Mouse (Mus musculus): ENCODE measurements around the gene Txndc8. TPM values are rescaled to one million over a fixed set of nuclear protein-coding genes. Genes with fewer than 3 reads are reported as not detected.

Gene Txndc8
- polyA plus RNA-seq, 1 experiment from 2014 or later: not detected

DNA sequence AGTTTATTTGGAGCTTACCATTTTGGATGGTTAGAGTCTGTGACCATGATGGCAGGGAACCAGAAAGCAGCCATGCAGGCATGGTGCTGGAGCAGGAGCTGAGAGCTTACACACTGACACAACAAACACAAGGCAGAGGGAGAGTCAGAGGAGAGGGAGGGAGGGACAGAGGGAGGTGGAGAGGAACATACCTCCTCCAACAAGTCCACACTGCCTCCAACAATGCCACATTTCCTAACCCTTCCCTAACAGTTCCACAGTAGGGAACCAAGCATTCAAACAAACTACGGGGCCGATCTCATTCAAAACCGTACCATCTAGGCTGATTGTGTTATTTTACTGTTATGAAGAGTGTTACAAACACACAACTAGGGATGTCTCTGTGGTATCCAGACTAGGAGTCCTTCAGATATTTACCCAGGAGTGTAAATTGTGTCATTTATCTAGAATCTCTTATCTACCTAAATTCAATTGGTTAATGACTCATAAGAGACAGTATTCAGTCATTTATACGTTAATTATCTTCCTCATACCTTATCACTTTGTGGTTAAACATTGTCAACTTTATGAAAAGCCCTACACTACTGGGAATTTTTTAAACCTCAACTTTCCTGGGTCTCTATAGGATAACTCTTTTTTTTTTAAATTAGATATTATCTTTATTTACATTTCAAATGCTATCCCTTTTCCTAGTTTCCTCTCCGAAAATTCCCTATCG lies 34.4 kb downstream of the Txndc8 start:
- H3K36me3 ChIP-seq (replicated peaks; ENCODE audit: insufficient read depth, low read length): no peaks in the 10 kb centered on the region
- WGBS (ENCODE audit: insufficient replicate concordance): 75% methylated on average over 6 of the region's 6 CpGs
- H3K4me2 ChIP-seq (ENCODE audit: low read depth, low read length): no peak overlapping the region
- H3K9me3 ChIP-seq (ENCODE audit: low read length): no peaks in the 10 kb centered on the region
- H3K4me1 ChIP-seq (ENCODE audit: insufficient read depth): no peaks in the 10 kb centered on the region
- DNase-seq (no peak), ATAC-seq (no peak)
- H3K27ac ChIP-seq (ENCODE audit: low read depth): no peak overlapping the region
- H3K9ac ChIP-seq (replicated peaks): no peak overlapping the region
- TF ChIP-seq EP300 (IDR thresholded peaks at IDR 0.05; ENCODE audit: low read depth) (no peak), CTCF (IDR thresholded peaks at IDR 0.05; ENCODE audit: low read depth) (no peak)
- no peaks in the 10 kb centered on the region for H3K27me3 ChIP-seq (ENCODE audit: insufficient read depth, low read length)
- no peak overlapping the region for H3K4me3 ChIP-seq (ENCODE audit: low read depth, low read length)

DNA sequence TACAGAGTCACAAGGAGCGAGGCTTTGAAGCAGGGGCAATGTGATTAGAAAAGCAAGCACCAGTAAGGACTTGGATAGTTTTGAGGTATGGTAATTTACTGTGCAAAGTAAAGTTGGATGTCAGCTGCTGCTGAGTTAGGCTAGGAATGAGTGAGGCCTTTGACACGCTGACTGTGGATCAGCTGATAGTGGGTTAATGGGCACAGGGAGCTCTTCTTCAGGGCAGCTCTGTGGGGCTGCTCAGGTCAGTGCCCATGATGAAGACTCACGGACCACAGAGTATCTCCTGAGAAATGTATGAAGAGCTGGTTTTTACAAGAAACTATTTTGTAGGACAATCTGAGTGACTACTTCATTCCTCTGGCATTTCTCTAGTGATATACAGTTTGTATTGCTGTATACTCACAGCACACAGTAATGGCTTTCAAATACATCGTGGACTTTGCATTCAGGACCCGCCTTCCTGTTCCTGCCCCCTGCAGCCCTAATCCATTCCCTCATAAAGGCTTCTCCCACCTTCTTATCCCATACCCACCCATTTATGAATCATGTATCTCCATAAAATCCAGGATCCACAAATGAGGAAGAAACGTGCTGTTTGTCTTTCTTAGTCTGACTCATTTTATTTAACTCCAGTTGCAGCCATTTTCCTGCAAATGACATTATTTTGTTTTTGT lies 35.2 kb downstream of the Txndc8 start:
- Histone ChIP-seq H3K27me3 (ENCODE audit: insufficient read depth, low read length) (no peaks in the 10 kb centered on the region), H3K9ac (replicated peaks) (no peak overlapping the region), H3K4me2 (ENCODE audit: low read depth, low read length) (no peak overlapping the region), H3K4me1 (ENCODE audit: insufficient read depth) (no peaks in the 10 kb centered on the region), H3K27ac (ENCODE audit: low read depth) (no peak overlapping the region), H3K9me3 (ENCODE audit: low read length) (no peaks in the 10 kb centered on the region), H3K36me3 (replicated peaks; ENCODE audit: insufficient read depth, low read length) (no peaks in the 10 kb centered on the region), H3K4me3 (ENCODE audit: low read depth, low read length) (no peak overlapping the region)
- WGBS (ENCODE audit: insufficient replicate concordance): 71% methylated on average over 6 of the region's 6 CpGs
- DNase-seq (no peak), ATAC-seq (no peak)
- TF ChIP-seq CTCF (IDR thresholded peaks at IDR 0.05; ENCODE audit: low read depth) (no peak), EP300 (IDR thresholded peaks at IDR 0.05; ENCODE audit: low read depth) (no peak)

DNA sequence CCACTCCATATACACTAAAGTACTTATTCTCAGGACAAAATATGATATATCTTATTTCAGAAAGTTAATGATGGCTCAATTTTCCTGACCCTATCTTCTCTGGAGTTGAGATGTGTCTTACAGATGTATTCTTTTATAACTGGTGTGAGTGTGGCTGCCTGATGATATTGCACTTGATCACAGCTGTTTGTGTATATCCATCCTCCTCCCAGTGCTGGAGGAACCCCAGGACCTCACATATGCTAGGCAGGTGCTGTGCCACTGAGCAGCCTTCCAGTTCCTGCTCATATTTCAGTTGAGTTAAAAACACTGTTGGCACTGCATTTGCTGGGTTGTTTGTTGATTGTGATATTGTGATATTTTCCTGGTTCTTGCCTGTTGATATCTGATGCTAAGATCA lies 38.6 kb downstream of the Txndc8 start:
- Histone ChIP-seq H3K4me2 (ENCODE audit: low read depth, low read length) (no peak overlapping the region), H3K9me3 (ENCODE audit: low read length) (no peaks in the 10 kb centered on the region), H3K27me3 (ENCODE audit: insufficient read depth, low read length) (no peaks in the 10 kb centered on the region), H3K36me3 (replicated peaks; ENCODE audit: insufficient read depth, low read length) (no peaks in the 10 kb centered on the region), H3K27ac (ENCODE audit: low read depth) (no peak overlapping the region), H3K9ac (replicated peaks) (no peak overlapping the region), H3K4me1 (ENCODE audit: insufficient read depth) (no peaks in the 10 kb centered on the region), H3K4me3 (ENCODE audit: low read depth, low read length) (no peak overlapping the region)
- DNase-seq: no peak
- TF ChIP-seq EP300 (IDR thresholded peaks at IDR 0.05; ENCODE audit: low read depth) (no peak), CTCF (IDR thresholded peaks at IDR 0.05; ENCODE audit: low read depth) (no peak)
- ATAC-seq: no peak

- Histone ChIP-seq H3K4me1 (ENCODE audit: insufficient read depth) (no peaks in the 10 kb centered on the region), H3K4me3 (ENCODE audit: low read depth, low read length) (no peak overlapping the region), H3K27me3 (ENCODE audit: insufficient read depth, low read length) (no peaks in the 10 kb centered on the region), H3K4me2 (ENCODE audit: low read depth, low read length) (no peak overlapping the region), H3K9ac (replicated peaks) (no peak overlapping the region), H3K9me3 (ENCODE audit: low read length) (no peaks in the 10 kb centered on the region), H3K27ac (ENCODE audit: low read depth) (no peak overlapping the region), H3K36me3 (replicated peaks; ENCODE audit: insufficient read depth, low read length) (no peaks in the 10 kb centered on the region)
- DNase-seq: no peak
- ATAC-seq: no peak
- TF ChIP-seq EP300 (IDR thresholded peaks at IDR 0.05; ENCODE audit: low read depth) (no peak), CTCF (IDR thresholded peaks at IDR 0.05; ENCODE audit: low read depth) (no peak)
- 64% methylated on average over 3 of the region's 3 CpGs for WGBS (ENCODE audit: insufficient replicate concordance)
Measured at GRCm38 (mm10) chr4:57967195-57967594, 41.7 kb downstream of the Txndc8 start.

DNA sequence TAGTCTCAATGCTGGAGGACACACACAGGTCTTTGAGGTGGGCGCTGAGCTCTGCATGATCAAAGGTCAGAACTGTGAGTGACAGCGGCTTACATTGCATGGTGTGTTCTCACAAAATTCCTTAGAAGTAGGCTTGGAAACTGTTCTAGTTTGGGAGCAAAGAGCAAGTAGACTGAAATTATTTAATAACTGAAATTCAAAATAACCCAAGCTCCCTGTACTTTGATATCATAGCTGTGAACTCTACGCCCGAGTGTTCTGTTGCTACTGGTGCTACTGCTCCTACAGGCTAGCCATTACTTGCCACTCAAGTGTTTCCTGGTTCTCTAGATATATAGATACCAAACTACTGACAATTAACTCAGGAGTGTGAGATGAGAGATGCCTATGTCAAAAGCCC lies 43.4 kb downstream of the Txndc8 start:
- Histone ChIP-seq H3K36me3 (replicated peaks; ENCODE audit: insufficient read depth, low read length) (no peaks in the 10 kb centered on the region), H3K27ac (ENCODE audit: low read depth) (no peak overlapping the region), H3K27me3 (ENCODE audit: insufficient read depth, low read length) (no peaks in the 10 kb centered on the region), H3K9me3 (ENCODE audit: low read length) (no peaks in the 10 kb centered on the region), H3K9ac (replicated peaks) (no peak overlapping the region), H3K4me3 (ENCODE audit: low read depth, low read length) (no peak overlapping the region), H3K4me2 (ENCODE audit: low read depth, low read length) (no peak overlapping the region), H3K4me1 (ENCODE audit: insufficient read depth) (no peaks in the 10 kb centered on the region)
- no peak for TF ChIP-seq EP300 (IDR thresholded peaks at IDR 0.05; ENCODE audit: low read depth)
- no peak for TF ChIP-seq CTCF (IDR thresholded peaks at IDR 0.05; ENCODE audit: low read depth)
- ATAC-seq (no peak), DNase-seq (no peak)
- 89% methylated on average over 4 of the region's 4 CpGs for WGBS (ENCODE audit: insufficient replicate concordance)

- Histone ChIP-seq H3K4me1 (ENCODE audit: insufficient read depth) (no peaks in the 10 kb centered on the region), H3K27me3 (ENCODE audit: insufficient read depth, low read length) (no peaks in the 10 kb centered on the region), H3K36me3 (replicated peaks; ENCODE audit: insufficient read depth, low read length) (no peaks in the 10 kb centered on the region), H3K9me3 (ENCODE audit: low read length) (no peaks in the 10 kb centered on the region), H3K27ac (ENCODE audit: low read depth) (no peak overlapping the region), H3K9ac (replicated peaks) (no peak overlapping the region), H3K4me2 (ENCODE audit: low read depth, low read length) (no peak overlapping the region), H3K4me3 (ENCODE audit: low read depth, low read length) (no peak overlapping the region)
- WGBS (ENCODE audit: insufficient replicate concordance): 61% methylated on average over 1 of the region's 1 CpGs
- ATAC-seq: no peak
- no peak for DNase-seq
- TF ChIP-seq CTCF (IDR thresholded peaks at IDR 0.05; ENCODE audit: low read depth) (no peak), EP300 (IDR thresholded peaks at IDR 0.05; ENCODE audit: low read depth) (no peak)
Measured at GRCm38 (mm10) chr4:57964143-57964542, 44.8 kb downstream of the Txndc8 start.
